Mouse (Mus musculus) midbrain, postnatal 0 days (tissue): ENCODE results near the gene Trpv1. TPM values are rescaled to one million over a fixed set of nuclear protein-coding genes. Genes with fewer than 3 reads are reported as not detected.
A peak's percentile ranks its signal among the peaks of the same experiment; 100 is the strongest.

Source experiments
- ATAC-seq: fragments of 200-750 bp; cut with Nextera tagmentation; 2 replicates; pipeline ENCODE4 v1.8.0; 2017; ENCODE audit warnings: moderate number of reproducible peaks, mild to moderate bottlenecking, moderate TSS enrichment, moderate library complexity; ENCODE audit not compliant: low FRiP score
- DNase-seq: peaks from one replicate; pipeline ENCODE4 v3.0.0-alpha.2; 2015; ENCODE audit warnings: low spot score
- H3K27ac ChIP-seq: fragments of 300-500 bp; sonication (generic); 2 replicates; pipeline ENCODE4 v1.5.1; 2014; ENCODE audit warnings: low read depth, mild to moderate bottlenecking, low read length, mixed read lengths
- H3K27me3 ChIP-seq: fragments of 300-500 bp; sonication (generic); 2 replicates; pipeline ENCODE4 v1.6.1; 2014; ENCODE audit warnings: low read length, control low read depth, mixed read lengths; ENCODE audit not compliant: insufficient read depth
- H3K36me3 ChIP-seq: fragments of 300-500 bp; sonication (generic); 2 replicates; pipeline ENCODE4 v1.6.1; 2014; ENCODE audit warnings: low read length, control low read depth, mixed read lengths; ENCODE audit not compliant: insufficient read depth
- H3K4me1 ChIP-seq: fragments of 300-500 bp; sonication (generic); 2 replicates; pipeline ENCODE4 v1.6.1; 2014; ENCODE audit warnings: mild to moderate bottlenecking, control low read depth, antibody characterized with exemption, low read length, mixed read lengths; ENCODE audit not compliant: insufficient read depth
- H3K4me2 ChIP-seq: fragments of 300-500 bp; sonication (generic); 2 replicates; pipeline ENCODE4 v1.6.1; 2014; ENCODE audit warnings: low read depth, mild to moderate bottlenecking, low read length, mixed read lengths; ENCODE audit not compliant: poor library complexity, severe bottlenecking
- H3K4me3 ChIP-seq: fragments of 300-500 bp; sonication (generic); 2 replicates; pipeline ENCODE4 v1.5.1; 2014; ENCODE audit warnings: low read depth, mild to moderate bottlenecking, low read length, moderate library complexity
- H3K9ac ChIP-seq: fragments of 300-500 bp; sonication (generic); replicated peaks from 2 replicates; pipeline ENCODE4 v1.6.1; 2014; ENCODE audit warnings: mild to moderate bottlenecking, low read length, moderate library complexity, mixed read lengths; ENCODE audit not compliant: poor library complexity, severe bottlenecking
- H3K9me3 ChIP-seq: fragments of 300-500 bp; sonication (generic); 2 replicates; pipeline ENCODE4 v1.6.1; 2016; ENCODE audit warnings: low read length, control low read depth
- CTCF ChIP-seq: IDR thresholded peaks from 2 replicates; pipeline ENCODE4 v1.5.1; 2016; ENCODE audit warnings: antibody characterized with exemption, mild to moderate bottlenecking
- WGBS: fragments of 180-500 bp; shearing (Covaris S2); extraction: QIAGEN DNeasy Blood & Tissue Kit; methylation state at CpG from one replicate; pipeline ENCODE4 v1.1.7; 2014; 5-methylcytosine and 5-hydroxymethylcytosine counted together
- polyA plus RNA-seq: library from polyadenylated mRNA; unstranded; fragments of >200 nt; fragmentation: Nextera tagmentation; extraction: Ambion mirVana; gene quantifications from 2 replicates; pipeline ENCODE4 v1.2.1, GENCODE M21; 2015
- total RNA-seq: library from RNA; depleted of rRNA; stranded (reverse); fragments of >200 nt; gene quantifications from 2 replicates; pipeline ENCODE4 v1.2.3, GENCODE M21; 2014

Trpv1 gene
- total and polyA plus RNA-seq, 2 experiments from 2014 or later: 0.31 to 0.33 TPM

GRCm38 (mm10) chr11:73205194-73205593, 28.9 kb upstream of the Trpv1 start:
- no peak for TF ChIP-seq CTCF
- Histone ChIP-seq H3K4me3 (no peak overlapping the region), H3K27ac (no peak overlapping the region), H3K4me2 (no peak overlapping the region), H3K9me3 (no peaks in the 10 kb centered on the region), H3K9ac (no peak overlapping the region), H3K27me3 (no peaks in the 10 kb centered on the region), H3K36me3 (no peaks in the 10 kb centered on the region), H3K4me1 (no peaks in the 10 kb centered on the region)
- no peak for DNase-seq
- no peak for ATAC-seq
- WGBS: 85% methylated on average over 7 of the region's 7 CpGs

- WGBS: 76% methylated on average over 2 of the region's 2 CpGs
- Histone ChIP-seq H3K36me3 (no peaks in the 10 kb centered on the region), H3K4me2 (no peak overlapping the region), H3K27me3 (no peaks in the 10 kb centered on the region), H3K9ac (no peak overlapping the region), H3K27ac (no peak overlapping the region), H3K9me3 (no peaks in the 10 kb centered on the region), H3K4me3 (no peak overlapping the region), H3K4me1 (no peaks in the 10 kb centered on the region)
- TF ChIP-seq CTCF: peak; percentile 41
- no peak for ATAC-seq
- no peak for DNase-seq
Measured at GRCm38 (mm10) chr11:73207621-73208020, 26.5 kb upstream of the Trpv1 start.

DNA sequence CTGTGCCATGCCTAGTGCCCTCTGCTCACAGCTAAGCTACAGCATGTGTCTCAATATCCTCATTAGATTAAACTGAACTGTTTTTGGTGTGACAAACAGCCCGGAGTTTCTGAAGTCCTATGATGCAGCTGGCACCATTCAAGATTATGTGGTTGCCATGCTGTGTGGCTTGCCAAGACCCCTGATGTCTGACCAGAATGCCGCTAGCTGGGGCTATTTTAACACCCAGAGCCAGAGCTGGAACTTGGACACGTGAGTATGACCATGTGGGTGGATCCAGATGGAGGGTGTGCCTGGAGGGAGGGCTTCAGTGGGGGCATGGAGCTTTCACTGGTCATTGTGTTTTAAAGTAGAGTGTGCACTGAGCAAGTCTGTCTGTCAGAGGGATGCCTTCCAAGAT, 20.1 kb upstream of the Trpv1 start:
- Histone ChIP-seq H3K36me3 (no peaks in the 10 kb centered on the region), H3K27me3 (no peaks in the 10 kb centered on the region), H3K9me3 (no peaks in the 10 kb centered on the region), H3K4me3 (no peak overlapping the region), H3K9ac (no peak overlapping the region), H3K4me2 (no peak overlapping the region), H3K4me1 (no peaks in the 10 kb centered on the region), H3K27ac (no peak overlapping the region)
- 63% methylated on average over 3 of the region's 3 CpGs for WGBS
- ATAC-seq: no peak
- TF ChIP-seq CTCF: no peak
- no peak for DNase-seq

GRCm38 (mm10) chr11:73219671-73220070, 14.4 kb upstream of the Trpv1 start:
- Histone ChIP-seq H3K4me1 (no peaks in the 10 kb centered on the region), H3K4me2 (no peak overlapping the region), H3K27me3 (no peaks in the 10 kb centered on the region), H3K9ac (no peak overlapping the region), H3K27ac (no peak overlapping the region), H3K9me3 (no peaks in the 10 kb centered on the region), H3K36me3 (no peaks in the 10 kb centered on the region), H3K4me3 (no peak overlapping the region)
- ATAC-seq (no peak), DNase-seq (no peak)
- TF ChIP-seq CTCF: no peak
- 67% methylated on average over 2 of the region's 2 CpGs for WGBS

DNA sequence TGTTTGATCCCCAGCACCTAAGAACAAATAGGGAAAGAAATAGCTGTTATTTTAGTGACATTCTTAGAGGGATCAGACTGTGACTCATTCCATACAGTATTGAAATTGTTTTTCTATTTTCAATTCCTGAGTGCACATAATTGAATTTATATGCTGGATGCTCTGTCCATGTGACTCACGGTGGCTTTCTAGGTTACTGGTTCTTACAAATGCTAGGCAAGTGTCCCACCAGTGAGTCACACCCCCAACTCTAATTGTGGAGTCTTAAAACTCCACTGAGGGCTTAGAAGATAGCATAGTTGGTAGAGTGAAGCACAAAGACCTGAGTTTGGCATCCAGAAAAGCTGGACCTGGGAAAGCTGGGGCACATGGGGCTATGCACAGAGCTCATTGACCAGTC, 13.4 kb upstream of the Trpv1 start:
- H3K4me3 ChIP-seq: no peak overlapping the region
- DNase-seq (no peak), ATAC-seq (no peak)
- no peaks in the 10 kb centered on the region for H3K9me3 ChIP-seq
- no peak overlapping the region for H3K27ac ChIP-seq
- WGBS: 94% methylated on average over 1 of the region's 1 CpGs
- H3K4me2 ChIP-seq: no peak overlapping the region
- H3K36me3 ChIP-seq: no peaks in the 10 kb centered on the region
- no peak overlapping the region for H3K9ac ChIP-seq
- no peak for TF ChIP-seq CTCF
- no peaks in the 10 kb centered on the region for H3K27me3 ChIP-seq
- H3K4me1 ChIP-seq: no peaks in the 10 kb centered on the region

- Histone ChIP-seq H3K4me1 (no peaks in the 10 kb centered on the region), H3K9ac (no peak overlapping the region), H3K36me3 (no peaks in the 10 kb centered on the region), H3K9me3 (no peaks in the 10 kb centered on the region), H3K4me2 (no peak overlapping the region), H3K27ac (no peak overlapping the region), H3K4me3 (no peak overlapping the region), H3K27me3 (no peaks in the 10 kb centered on the region)
- DNase-seq (no peak), ATAC-seq (no peak)
- TF ChIP-seq CTCF: no peak
- WGBS: 57% methylated on average over 5 of the region's 5 CpGs
Measured at GRCm38 (mm10) chr11:73222846-73223245, 11.2 kb upstream of the Trpv1 start.
